8 mouse cellular contexts compared by ENCODE assay signal in the genomic region with DNA sequence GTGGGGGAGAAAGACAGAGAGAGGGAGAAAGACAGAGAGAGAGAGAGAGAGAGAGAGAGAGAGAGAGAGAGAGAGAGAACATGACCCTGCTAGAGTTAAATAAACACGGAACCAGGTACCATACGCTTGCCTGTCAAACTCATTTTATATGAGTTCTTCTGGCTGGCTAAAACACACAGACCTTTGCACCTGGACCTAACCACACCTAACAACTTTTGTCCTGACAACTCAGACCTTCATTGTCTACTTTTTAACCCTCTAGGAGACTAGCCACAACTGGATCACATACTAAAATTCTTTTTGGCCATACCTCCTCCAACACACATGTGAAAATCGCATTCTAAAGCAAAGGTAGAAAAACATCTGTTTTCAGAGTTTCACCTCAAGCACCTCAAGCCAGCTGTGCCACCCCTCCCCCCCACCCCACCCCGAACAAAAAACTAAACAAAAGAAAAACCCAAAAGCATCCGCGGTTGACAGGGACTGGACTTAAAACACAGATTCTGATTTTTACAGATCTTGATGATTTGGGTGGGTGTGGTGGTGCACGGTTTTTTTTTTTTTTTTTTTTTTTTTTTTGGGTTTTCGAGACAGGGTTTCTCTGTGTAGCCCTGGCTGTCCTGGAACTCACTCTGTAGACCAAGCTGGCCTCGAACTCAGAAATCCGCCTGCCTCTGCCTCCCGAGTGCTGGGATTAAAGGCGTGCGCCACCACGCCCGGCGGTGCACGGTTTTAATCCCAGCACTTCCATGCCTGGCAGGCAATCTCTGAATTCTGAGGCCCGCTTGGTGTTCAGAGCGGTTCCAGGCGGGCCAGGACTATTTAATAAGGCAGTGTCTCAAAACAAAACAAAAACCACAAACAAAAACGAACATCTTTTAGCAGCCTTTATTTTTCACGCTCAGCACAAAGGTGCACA. TPM values are rescaled to one million over a fixed set of nuclear protein-coding genes. Genes with fewer than 3 reads are reported as not detected.
A peak's percentile ranks its signal among the peaks of the same experiment; 100 is the strongest.
DNase-seq lines count a peak whose midpoint lies in the region; ATAC-seq lines count a peak whose summit lies in the region.

No protein-coding gene starts in this region.

- peak overlapping the region; percentile 99 for H3K9ac ChIP-seq in hindbrain, embryonic 14.5 days
- H3K9ac ChIP-seq in midbrain, embryonic 13.5 days (replicated peaks), result peak overlapping the region; percentile 100

- no peaks in the 10 kb centered on the region for H3K27me3 ChIP-seq in hindbrain, embryonic 14.5 days (ENCODE audit: control insufficient read depth, insufficient read depth, low read length)
- no peaks in the 10 kb centered on the region for H3K27me3 ChIP-seq in midbrain, embryonic 13.5 days

- no peaks in the 10 kb centered on the region; the same call in 1 of the 2 replicates for H3K36me3 ChIP-seq in hindbrain, embryonic 14.5 days (replicated peaks; ENCODE audit: control insufficient read depth, insufficient read depth)
- no peaks in the 10 kb centered on the region for H3K36me3 ChIP-seq in midbrain, embryonic 13.5 days

- H3K4me1 ChIP-seq in hindbrain, embryonic 14.5 days (replicated peaks; ENCODE audit: control insufficient read depth, insufficient read depth, low read length), result peaks cover 23% of the 10 kb centered on the region
- H3K4me1 ChIP-seq in midbrain, embryonic 13.5 days (replicated peaks), result peaks cover 20% of the 10 kb centered on the region

- H3K4me3 ChIP-seq in hindbrain, embryonic 14.5 days (replicated peaks; ENCODE audit: low read length), result peak overlapping the region; percentile 100
- peak overlapping the region; percentile 96 for H3K4me3 ChIP-seq in midbrain, embryonic 13.5 days (replicated peaks)

- peak overlapping the region; percentile 87 for H3K4me2 ChIP-seq in hindbrain, embryonic 14.5 days (replicated peaks)
- H3K4me2 ChIP-seq in midbrain, embryonic 13.5 days (replicated peaks), result peak overlapping the region; percentile 72

- DNase-seq in kidney, adult 8-10 months, result peak; percentile 15 to 34
- no peak for DNase-seq in kidney, postnatal 25 days
- no peak for DNase-seq in hindbrain, embryonic 14.5 days (ENCODE audit: low spot score)
- DNase-seq in layer of hippocampus, adult 9-10 months (ENCODE audit: low spot score), result no peak
- DNase-seq in cerebellum, adult 18-20 months, result no peak
- DNase-seq in spleen, adult 18-20 months, result no peak

- peak overlapping the region; percentile 98 for H3K27ac ChIP-seq in hindbrain, embryonic 14.5 days
- H3K27ac ChIP-seq in midbrain, embryonic 13.5 days, result peak overlapping the region; percentile 99

- 23% methylated on average over 19 of the region's 22 CpGs for WGBS in hindbrain, embryonic 14.5 days
- WGBS in midbrain, embryonic 13.5 days, result 22% methylated on average over 19 of the region's 22 CpGs

- H3K9me3 ChIP-seq in hindbrain, embryonic 14.5 days (ENCODE audit: control insufficient read depth, low read length), result no peaks in the 10 kb centered on the region
- no peaks in the 10 kb centered on the region for H3K9me3 ChIP-seq in midbrain, embryonic 13.5 days

- peak; percentile 9 for ATAC-seq in activated CD4-positive, CD25-positive, alpha-beta regulatory T cell, adult 4 months
- peak; percentile 67; the same call in 1 of the 2 replicates for ATAC-seq in hindbrain, embryonic 14.5 days (ENCODE audit: low FRiP score)
- ATAC-seq in midbrain, embryonic 13.5 days, result no peak

RNA-seq across cellular contexts. Expression of a gene that starts 0.7 kb away (rescaled TPM):
- polyA plus RNA-seq in activated CD4-positive, CD25-positive, alpha-beta regulatory T cell, adult 4 months (2017; shearing (Covaris generic)), result 1 to 10 TPM; 4.4 to 5.7 TPM
- 31.1 and 35.8 TPM in 2 replicates for polyA plus RNA-seq in hindbrain, embryonic 14.5 days (2014; fragmentation: Nextera tagmentation; extraction: Ambion mirVana)
- 18.6 and 22.3 TPM in 2 replicates for polyA plus RNA-seq in midbrain, embryonic 13.5 days (2015; fragmentation: Nextera tagmentation; extraction: Ambion mirVana)

RNA-seq across cellular contexts. Expression of a gene that starts 50.6 kb away (rescaled TPM):
- polyA plus RNA-seq in activated CD4-positive, CD25-positive, alpha-beta regulatory T cell, adult 4 months (2017; shearing (Covaris generic)), result 100 to 1,000 TPM in 1 of 2 experiments, 10 to 100 TPM in 1; 56.7 to 105 TPM
- polyA plus RNA-seq in hindbrain, embryonic 14.5 days (2014; fragmentation: Nextera tagmentation; extraction: Ambion mirVana), result 52.8 and 57.5 TPM in 2 replicates
- 49.5 and 52.9 TPM in 2 replicates for polyA plus RNA-seq in midbrain, embryonic 13.5 days (2015; fragmentation: Nextera tagmentation; extraction: Ambion mirVana)

RNA-seq across cellular contexts. Expression of a gene that starts 52.6 kb away (rescaled TPM):
- polyA plus RNA-seq in activated CD4-positive, CD25-positive, alpha-beta regulatory T cell, adult 4 months (2017; shearing (Covaris generic)), result 10 to 100 TPM; 13.5 to 15.7 TPM
- 5.8 TPM in 2 replicates for polyA plus RNA-seq in hindbrain, embryonic 14.5 days (2014; fragmentation: Nextera tagmentation; extraction: Ambion mirVana)
- 7.0 and 8.0 TPM in 2 replicates for polyA plus RNA-seq in midbrain, embryonic 13.5 days (2015; fragmentation: Nextera tagmentation; extraction: Ambion mirVana)

Comparison
In these comparisons a context has a peak if more than half of its experiments do, and no peak if none do; other contexts are left out.
1. DNase-seq: peak in kidney, adult 8-10 months (2 of 2); none in kidney, postnatal 25 days (0 of 2), hindbrain, embryonic 14.5 days (single experiment), layer of hippocampus, adult 9-10 months (single experiment), cerebellum, adult 18-20 months (0 of 2) and spleen, adult 18-20 months (0 of 2).